ENCODE assay signal across 8 mouse cellular contexts in genomic region chr4:10874718-10875121, GRCm38 (mm10). TPM values are rescaled to one million over a fixed set of nuclear protein-coding genes. Genes with fewer than 3 reads are reported as not detected.
DNase-seq lines count a peak whose midpoint lies in the region; ATAC-seq and TF ChIP-seq lines count a peak whose summit lies in the region.

No protein-coding gene starts in this region.

- no peak for TF ChIP-seq CTCF in layer of hippocampus, adult 2 months (conservative IDR thresholded peaks at IDR 0.05)

- DNase-seq in layer of hippocampus, adult 2 months (ENCODE audit: low spot score in 2 of 2), result peak; percentile 32 to 37
- no peak for DNase-seq in layer of hippocampus, adult 18-20 months (ENCODE audit: low spot score in 2 of 2)
- DNase-seq in c-Kit-negative CD71-positive TER-119-positive erythroid progenitor cells, embryonic 14.5 days (ENCODE audit: low read depth, low spot score), result peak; percentile 44
- DNase-seq in limb, embryonic 10.5 days (ENCODE audit: low spot score), result peak; percentile 77
- DNase-seq in skeletal muscle tissue, adult 2 months (ENCODE audit: low read depth, low spot score), result peak; percentile 18

- ATAC-seq in forebrain, embryonic 16.5 days, result peak; percentile 72
- ATAC-seq in hindbrain, embryonic 13.5 days (ENCODE audit: low FRiP score), result peak; percentile 87
- ATAC-seq in megakaryocyte-erythroid progenitor cell, adult 5-6 weeks (replicated peaks; ENCODE audit: low FRiP score, low TSS enrichment, poor library complexity, severe bottlenecking), result peak; percentile 58

- H3K27ac ChIP-seq in layer of hippocampus, adult 2 months, result peak overlapping the region; percentile 100
- peak overlapping the region; percentile 99 for H3K27ac ChIP-seq in forebrain, embryonic 16.5 days (ENCODE audit: low read length)
- peak overlapping the region; percentile 97 for H3K27ac ChIP-seq in hindbrain, embryonic 13.5 days
- peak overlapping the region; percentile 96 for H3K27ac ChIP-seq in limb, embryonic 10.5 days

- peak overlapping the region; percentile 88 for H3K9ac ChIP-seq in forebrain, embryonic 16.5 days (replicated peaks; ENCODE audit: low read depth, low read length)
- H3K9ac ChIP-seq in hindbrain, embryonic 13.5 days, result peak overlapping the region; percentile 91

- 0% methylated on average over 37 of the region's 37 CpGs for WGBS in forebrain, embryonic 16.5 days
- WGBS in hindbrain, embryonic 13.5 days, result under 1% methylated on average over 37 of the region's 37 CpGs
- under 1% methylated on average over 37 of the region's 37 CpGs for WGBS in limb, embryonic 10.5 days

- no peaks in the 10 kb centered on the region for H3K27me3 ChIP-seq in forebrain, embryonic 16.5 days (replicated peaks; ENCODE audit: control insufficient read depth, insufficient read depth, low read length)
- no peaks in the 10 kb centered on the region for H3K27me3 ChIP-seq in hindbrain, embryonic 13.5 days
- H3K27me3 ChIP-seq in limb, embryonic 10.5 days (ENCODE audit: low read depth, poor library complexity, severe bottlenecking), result no peaks in the 10 kb centered on the region

- H3K4me3 ChIP-seq in layer of hippocampus, adult 2 months, result peak overlapping the region; percentile 98
- H3K4me3 ChIP-seq in forebrain, embryonic 16.5 days (replicated peaks; ENCODE audit: low read length), result peak overlapping the region; percentile 62
- H3K4me3 ChIP-seq in hindbrain, embryonic 13.5 days, result peak overlapping the region; percentile 92
- H3K4me3 ChIP-seq in limb, embryonic 10.5 days, result peak overlapping the region; percentile 89

- no peaks in the 10 kb centered on the region for H3K36me3 ChIP-seq in forebrain, embryonic 16.5 days (ENCODE audit: control insufficient read depth, insufficient read depth)
- no peaks in the 10 kb centered on the region for H3K36me3 ChIP-seq in hindbrain, embryonic 13.5 days
- 0 out of 2 replicates have a peak, but pooled peaks cover 5% of the 10 kb centered on the region for H3K36me3 ChIP-seq in limb, embryonic 10.5 days

- peaks cover 11% of the 10 kb centered on the region for H3K4me1 ChIP-seq in forebrain, embryonic 16.5 days (replicated peaks; ENCODE audit: control insufficient read depth, insufficient read depth, low read length)
- peaks cover 15% of the 10 kb centered on the region for H3K4me1 ChIP-seq in hindbrain, embryonic 13.5 days (replicated peaks)
- H3K4me1 ChIP-seq in limb, embryonic 10.5 days, result peaks cover 6% of the 10 kb centered on the region

- H3K9me3 ChIP-seq in forebrain, embryonic 16.5 days (ENCODE audit: control insufficient read depth, low read length), result no peaks in the 10 kb centered on the region
- H3K9me3 ChIP-seq in hindbrain, embryonic 13.5 days, result no peaks in the 10 kb centered on the region
- H3K9me3 ChIP-seq in limb, embryonic 10.5 days (replicated peaks), result no peaks in the 10 kb centered on the region

- H3K4me2 ChIP-seq in forebrain, embryonic 16.5 days (ENCODE audit: low read length), result peak overlapping the region; percentile 58
- peak overlapping the region; percentile 68 for H3K4me2 ChIP-seq in hindbrain, embryonic 13.5 days

RNA-seq across cellular contexts. Expression of gene 2610301B20Rik, which starts 0.4 kb away (rescaled TPM):
- total RNA-seq in layer of hippocampus, adult 2 months (2021), result 10 to 100 TPM; 35.6 to 39.0 TPM
- total RNA-seq in layer of hippocampus, adult 18-20 months (2021), result 10 to 100 TPM; 36.4 to 36.8 TPM
- polyA plus RNA-seq in forebrain, embryonic 16.5 days (2015; fragmentation: Nextera tagmentation; extraction: Ambion mirVana), result 45.7 and 47.6 TPM in 2 replicates
- polyA plus RNA-seq in hindbrain, embryonic 13.5 days (2015; fragmentation: Nextera tagmentation; extraction: Ambion mirVana), result 44.4 and 45.0 TPM in 2 replicates
- 20.1 and 26.6 TPM in 2 replicates for polyA plus RNA-seq in limb, embryonic 10.5 days (2016; fragmentation: Nextera tagmentation; extraction: Ambion mirVana)
- total RNA-seq in megakaryocyte-erythroid progenitor cell, adult 5-6 weeks (2014; fragmentation: Nextera tagmentation), result 22.9 and 23.3 TPM in 2 replicates
- total RNA-seq in megakaryocyte-erythroid progenitor cell, adult 5-6 weeks (2017), result 7.7 and 20.8 TPM in 2 replicates

Comparison
In these comparisons a context has a peak if more than half of its experiments do, and no peak if none do; other contexts are left out.
1. DNase-seq: peak in layer of hippocampus, adult 2 months (2 of 2), c-Kit-negative CD71-positive TER-119-positive erythroid progenitor cells, embryonic 14.5 days (single experiment), limb, embryonic 10.5 days (single experiment) and skeletal muscle tissue, adult 2 months (single experiment); none in layer of hippocampus, adult 18-20 months (0 of 2).
2. Peak in every context shown above with its lines, with median percentiles within 50 percentile points of each other: H3K27ac ChIP-seq, H3K4me3 ChIP-seq and ATAC-seq.